Mouse (Mus musculus) testis, adult 2 months (tissue): ENCODE data around the gene Sod2. TPM values are rescaled to one million over a fixed set of nuclear protein-coding genes. Genes with fewer than 3 reads are reported as not detected.

Experiments used
- H3K27ac ChIP-seq: fragments of 200-500 bp; 2 replicates; pipeline ENCODE4 v1.5.1; 2012; ENCODE audit warnings: low read depth, low read length; ENCODE audit not compliant: control insufficient read depth, insufficient read depth
- H3K27me3 ChIP-seq: fragments of 200-500 bp; 2 replicates; pipeline ENCODE4 v1.6.1; 2012; ENCODE audit warnings: mild to moderate bottlenecking, low read length, moderate library complexity; ENCODE audit not compliant: control insufficient read depth, insufficient read depth
- H3K36me3 ChIP-seq: fragments of 200-500 bp; 2 replicates; pipeline ENCODE4 v1.6.1; 2012; ENCODE audit warnings: mild to moderate bottlenecking, low read length; ENCODE audit not compliant: control insufficient read depth, insufficient read depth
- H3K4me1 ChIP-seq: fragments of 200-500 bp; 2 replicates; pipeline ENCODE4 v1.6.1; 2012; ENCODE audit warnings: low read length; ENCODE audit not compliant: control insufficient read depth, insufficient read depth
- H3K4me3 ChIP-seq: fragments of 200-500 bp; 2 replicates; pipeline ENCODE4 v1.5.1; 2012; ENCODE audit warnings: low read depth, mild to moderate bottlenecking, low read length, moderate library complexity, mixed read lengths; ENCODE audit not compliant: control insufficient read depth
- CTCF ChIP-seq: fragments of 200-500 bp; IDR thresholded peaks from 2 replicates; pipeline ENCODE4 v1.5.1; 2012; ENCODE audit warnings: low read depth, mild to moderate bottlenecking, inconsistent platforms, low read length, moderate library complexity; ENCODE audit not compliant: control insufficient read depth, insufficient read depth, insufficient replicate concordance
- POLR2A ChIP-seq: fragments of 200-500 bp; IDR thresholded peaks from 2 replicates; pipeline ENCODE4 v1.6.1; 2012; ENCODE audit warnings: low read depth, mild to moderate bottlenecking, inconsistent platforms, low read length, moderate library complexity; ENCODE audit not compliant: control insufficient read depth
- polyA plus RNA-seq: library from polyadenylated mRNA; depleted of rRNA; stranded (reverse); fragments of >200 nt; gene quantifications from 2 replicates; pipeline ENCODE4 v1.2.3, GENCODE M21; 2012

Sod2 gene
- polyA plus RNA-seq, 1 experiment = 211 TPM

GRCm38 (mm10) chr17:12990567-12991145 is 16.0 kb upstream of the Sod2 start:
- H3K27me3 ChIP-seq = no peaks in the 10 kb centered on the region
- H3K4me3 ChIP-seq = no peak overlapping the region; the same call in 1 of the 2 replicates
- no peak overlapping the region for H3K27ac ChIP-seq
- TF ChIP-seq CTCF = no peak
- TF ChIP-seq POLR2A = no peak
- no peaks in the 10 kb centered on the region for H3K36me3 ChIP-seq
- no peaks in the 10 kb centered on the region; the same call in none of the 2 replicates for H3K4me1 ChIP-seq

GRCm38 (mm10) chr17:12991194-12991634 is 15.4 kb upstream of the Sod2 start:
- Histone ChIP-seq H3K4me1 (no peaks in the 10 kb centered on the region; the same call in none of the 2 replicates), H3K27me3 (no peaks in the 10 kb centered on the region), H3K4me3 (peak overlapping the region; percentile 84), H3K27ac (peak overlapping the region; percentile 90), H3K36me3 (no peaks in the 10 kb centered on the region)
- TF ChIP-seq CTCF (no peak), POLR2A (no peak)

- Histone ChIP-seq H3K36me3 (no peaks in the 10 kb centered on the region), H3K27me3 (no peaks in the 10 kb centered on the region), H3K4me3 (peak overlapping the region; percentile 84), H3K4me1 (no peaks in the 10 kb centered on the region; the same call in none of the 2 replicates), H3K27ac (peak overlapping the region; percentile 90)
- no peak for TF ChIP-seq CTCF
- TF ChIP-seq POLR2A = peak; percentile 31; the same call in 1 of the 2 replicates
Observed at GRCm38 (mm10) chr17:12991635-12992358, 14.8 kb upstream of the Sod2 start.

- Histone ChIP-seq H3K27ac (peak overlapping the region; percentile 75), H3K36me3 (no peaks in the 10 kb centered on the region), H3K27me3 (no peaks in the 10 kb centered on the region), H3K4me1 (no peaks in the 10 kb centered on the region; the same call in none of the 2 replicates), H3K4me3 (peak overlapping the region; percentile 84)
- TF ChIP-seq CTCF (no peak), POLR2A (no peak; the same call in 1 of the 2 replicates)
Observed at GRCm38 (mm10) chr17:12992470-12992991, 14.1 kb upstream of the Sod2 start.

- H3K27ac ChIP-seq = no peak within 1 kb of the TSS
- H3K36me3 ChIP-seq = no peaks in the 10 kb centered on the region
- H3K4me3 ChIP-seq = no peak within 1 kb of the TSS
- no peaks in the 10 kb centered on the region for H3K27me3 ChIP-seq
- H3K4me1 ChIP-seq = no peaks in the 10 kb centered on the region; the same call in none of the 2 replicates
- TF ChIP-seq POLR2A (no peak), CTCF (no peak)
Observed at GRCm38 (mm10) chr17:12994069-12994468, 12.6 kb upstream of the Sod2 start, which contains the start of gene Wtap. Gene Wtap, minus strand, starts transcription at chr17:12994169.

GRCm38 (mm10) chr17:12996345-12996744 is 10.3 kb upstream of the Sod2 start:
- Histone ChIP-seq H3K4me3 (no peak overlapping the region), H3K4me1 (no peaks in the 10 kb centered on the region), H3K27me3 (no peaks in the 10 kb centered on the region), H3K27ac (no peak overlapping the region), H3K36me3 (no peaks in the 10 kb centered on the region)
- no peak for TF ChIP-seq POLR2A
- no peak for TF ChIP-seq CTCF

- no peaks in the 10 kb centered on the region for H3K27me3 ChIP-seq
- TF ChIP-seq POLR2A (no peak), CTCF (no peak)
- no peaks in the 10 kb centered on the region for H3K4me1 ChIP-seq
- H3K36me3 ChIP-seq = no peaks in the 10 kb centered on the region
- H3K4me3 ChIP-seq = no peak overlapping the region
- no peak overlapping the region for H3K27ac ChIP-seq
Observed at GRCm38 (mm10) chr17:12997890-12998289, 8.8 kb upstream of the Sod2 start.
